Mouse (Mus musculus) olfactory bulb, adult 2 months (tissue): ENCODE measurements around the gene Sorbs2.

Experiments
- CTCF ChIP-seq: fragments of 200-500 bp; IDR thresholded peaks from 2 replicates; pipeline ENCODE4 v1.5.1; 2012; ENCODE audit warnings: low read depth, mild to moderate bottlenecking, low read length, moderate library complexity; ENCODE audit not compliant: insufficient read depth
- POLR2A ChIP-seq: fragments of 200-500 bp; IDR thresholded peaks from 2 replicates; pipeline ENCODE4 v1.6.1; 2012; ENCODE audit warnings: mild to moderate bottlenecking, low read depth, low read length, moderate library complexity; ENCODE audit not compliant: insufficient read depth

- no peak for TF ChIP-seq POLR2A
- TF ChIP-seq CTCF: no peak
These were observed 103.7 kb downstream of the Sorbs2 start for GRCm38 (mm10) chr8:45611320-45611719.
